Mouse (Mus musculus): ENCODE results near the gene Tasp1. TPM values are rescaled to one million over a fixed set of nuclear protein-coding genes. Genes with fewer than 3 reads are reported as not detected.
A peak's percentile ranks its signal among the peaks of the same experiment; 100 is the strongest.
"Not testable (repeated sequence)": the region's sequence is repeated elsewhere in the genome, so short reads cannot be mapped to it uniquely, and the experiment has no call there.

Tasp1 gene
- polyA plus RNA-seq, 1 experiment from 2014 or later = 13.8 TPM

- H3K4me3 ChIP-seq (ENCODE audit: low read depth, low read length) = no peak overlapping the region
- no peak overlapping the region for H3K9ac ChIP-seq (ENCODE audit: low read length)
- 41% methylated on average over 4 of the region's 4 CpGs for WGBS
- TF ChIP-seq CTCF (IDR thresholded peaks at IDR 0.05; ENCODE audit: low read depth) (no peak), EP300 (optimal IDR thresholded peaks at IDR 0.05) (no peak)
- no peaks in the 10 kb centered on the region for H3K4me1 ChIP-seq (replicated peaks; ENCODE audit: control insufficient read depth, insufficient read depth)
- H3K36me3 ChIP-seq (ENCODE audit: control insufficient read depth, insufficient read depth, low read length) = no peaks in the 10 kb centered on the region
- no peaks in the 10 kb centered on the region for H3K9me3 ChIP-seq (ENCODE audit: control insufficient read depth, low read length)
- H3K27me3 ChIP-seq (ENCODE audit: control insufficient read depth, insufficient read depth, low read length) = no peaks in the 10 kb centered on the region
- ATAC-seq (ENCODE audit: low FRiP score, low TSS enrichment) = no peak
- DNase-seq (ENCODE audit: low spot score) = no peak
- H3K27ac ChIP-seq (replicated peaks) = no peak overlapping the region
- no peak overlapping the region for H3K4me2 ChIP-seq (replicated peaks; ENCODE audit: low read depth)
Observed at GRCm38 (mm10) chr2:139884264-139884637, 182.4 kb downstream of the Tasp1 start.

- TF ChIP-seq CTCF (IDR thresholded peaks at IDR 0.05; ENCODE audit: low read depth) (no peak), EP300 (optimal IDR thresholded peaks at IDR 0.05) (no peak)
- no peak for ATAC-seq (ENCODE audit: low FRiP score, low TSS enrichment)
- H3K4me2 ChIP-seq (replicated peaks; ENCODE audit: low read depth) = no peak overlapping the region
- WGBS = 62% methylated on average over 7 of the region's 7 CpGs
- no peaks in the 10 kb centered on the region for H3K27me3 ChIP-seq (ENCODE audit: control insufficient read depth, insufficient read depth, low read length)
- no peak overlapping the region for H3K27ac ChIP-seq (replicated peaks)
- no peaks in the 10 kb centered on the region for H3K9me3 ChIP-seq (ENCODE audit: control insufficient read depth, low read length)
- no peak overlapping the region for H3K4me3 ChIP-seq (ENCODE audit: low read depth, low read length)
- no peak for DNase-seq (ENCODE audit: low spot score)
- H3K9ac ChIP-seq (ENCODE audit: low read length) = no peak overlapping the region
- H3K4me1 ChIP-seq (replicated peaks; ENCODE audit: control insufficient read depth, insufficient read depth) = no peaks in the 10 kb centered on the region
- H3K36me3 ChIP-seq (ENCODE audit: control insufficient read depth, insufficient read depth, low read length) = no peaks in the 10 kb centered on the region
Observed at GRCm38 (mm10) chr2:139883581-139884263, 182.9 kb downstream of the Tasp1 start.

GRCm38 (mm10) chr2:139878052-139878621 lies 188.5 kb downstream of the Tasp1 start:
- H3K9ac ChIP-seq (ENCODE audit: low read length) = no peak overlapping the region
- no peaks in the 10 kb centered on the region for H3K36me3 ChIP-seq (ENCODE audit: control insufficient read depth, insufficient read depth, low read length)
- no peak overlapping the region for H3K4me2 ChIP-seq (replicated peaks; ENCODE audit: low read depth)
- no peaks in the 10 kb centered on the region for H3K27me3 ChIP-seq (ENCODE audit: control insufficient read depth, insufficient read depth, low read length)
- H3K4me1 ChIP-seq (replicated peaks; ENCODE audit: control insufficient read depth, insufficient read depth) = no peaks in the 10 kb centered on the region
- H3K27ac ChIP-seq (replicated peaks) = no peak overlapping the region
- DNase-seq (ENCODE audit: low spot score) (no peak), ATAC-seq (ENCODE audit: low FRiP score, low TSS enrichment) (no peak)
- H3K9me3 ChIP-seq (ENCODE audit: control insufficient read depth, low read length) = no peaks in the 10 kb centered on the region
- TF ChIP-seq CTCF (IDR thresholded peaks at IDR 0.05; ENCODE audit: low read depth) = no peak
- H3K4me3 ChIP-seq (ENCODE audit: low read depth, low read length) = no peak overlapping the region
- WGBS = 50% methylated on average over 7 of the region's 7 CpGs

- Histone ChIP-seq H3K9me3 (ENCODE audit: control insufficient read depth, low read length) (no peaks in the 10 kb centered on the region), H3K9ac (ENCODE audit: low read length) (no peak overlapping the region), H3K27ac (replicated peaks) (no peak overlapping the region), H3K36me3 (ENCODE audit: control insufficient read depth, insufficient read depth, low read length) (no peaks in the 10 kb centered on the region), H3K4me3 (ENCODE audit: low read depth, low read length) (no peak overlapping the region), H3K4me2 (replicated peaks; ENCODE audit: low read depth) (no peak overlapping the region), H3K4me1 (replicated peaks; ENCODE audit: control insufficient read depth, insufficient read depth) (no peaks in the 10 kb centered on the region), H3K27me3 (ENCODE audit: control insufficient read depth, insufficient read depth, low read length) (no peaks in the 10 kb centered on the region)
- ATAC-seq (ENCODE audit: low FRiP score, low TSS enrichment) (no peak), DNase-seq (ENCODE audit: low spot score) (no peak)
- WGBS = 82% methylated on average over 3 of the region's 3 CpGs
- TF ChIP-seq EP300 (optimal IDR thresholded peaks at IDR 0.05) = no peak
- no peak for TF ChIP-seq CTCF (IDR thresholded peaks at IDR 0.05; ENCODE audit: low read depth)
Observed at GRCm38 (mm10) chr2:139875876-139876275, 190.7 kb downstream of the Tasp1 start.

- Histone ChIP-seq H3K4me2 (replicated peaks; ENCODE audit: low read depth) (no peak overlapping the region), H3K9me3 (ENCODE audit: control insufficient read depth, low read length) (no peaks in the 10 kb centered on the region), H3K4me1 (replicated peaks; ENCODE audit: control insufficient read depth, insufficient read depth) (no peaks in the 10 kb centered on the region), H3K4me3 (ENCODE audit: low read depth, low read length) (no peak overlapping the region), H3K9ac (ENCODE audit: low read length) (no peak overlapping the region), H3K27ac (replicated peaks) (no peak overlapping the region), H3K27me3 (ENCODE audit: control insufficient read depth, insufficient read depth, low read length) (no peaks in the 10 kb centered on the region), H3K36me3 (ENCODE audit: control insufficient read depth, insufficient read depth, low read length) (no peaks in the 10 kb centered on the region)
- 64% methylated on average over 3 of the region's 3 CpGs for WGBS
- no peak for DNase-seq (ENCODE audit: low spot score)
- ATAC-seq (ENCODE audit: low FRiP score, low TSS enrichment) = no peak
- TF ChIP-seq EP300 (optimal IDR thresholded peaks at IDR 0.05) (no peak), CTCF (IDR thresholded peaks at IDR 0.05; ENCODE audit: low read depth) (no peak)
Observed at GRCm38 (mm10) chr2:139874173-139874572, 192.4 kb downstream of the Tasp1 start.

- H3K36me3 ChIP-seq (ENCODE audit: control insufficient read depth, insufficient read depth, low read length) = no peaks in the 10 kb centered on the region
- no peaks in the 10 kb centered on the region for H3K4me1 ChIP-seq (replicated peaks; ENCODE audit: control insufficient read depth, insufficient read depth)
- no peak overlapping the region for H3K9ac ChIP-seq (ENCODE audit: low read length)
- ATAC-seq (ENCODE audit: low FRiP score, low TSS enrichment) (peak; percentile 95), DNase-seq (ENCODE audit: low spot score) (peak; percentile 38)
- H3K27ac ChIP-seq (replicated peaks) = no peak overlapping the region
- H3K9me3 ChIP-seq (ENCODE audit: control insufficient read depth, low read length) = no peaks in the 10 kb centered on the region
- WGBS = 44% methylated on average over 2 of the region's 2 CpGs
- TF ChIP-seq EP300 (optimal IDR thresholded peaks at IDR 0.05) = no peak
- TF ChIP-seq CTCF (IDR thresholded peaks at IDR 0.05; ENCODE audit: low read depth) = no peak
- no peak overlapping the region for H3K4me3 ChIP-seq (ENCODE audit: low read depth, low read length)
- H3K4me2 ChIP-seq (replicated peaks; ENCODE audit: low read depth) = no peak overlapping the region
- no peaks in the 10 kb centered on the region for H3K27me3 ChIP-seq (ENCODE audit: control insufficient read depth, insufficient read depth, low read length)
Observed at GRCm38 (mm10) chr2:139873762-139874161, 192.8 kb downstream of the Tasp1 start.

- not testable (repeated sequence) for H3K4me3 ChIP-seq (ENCODE audit: low read depth, low read length); H3K4me2 ChIP-seq (replicated peaks; ENCODE audit: low read depth); H3K4me1 ChIP-seq (replicated peaks; ENCODE audit: control insufficient read depth, insufficient read depth); H3K27me3 ChIP-seq (ENCODE audit: control insufficient read depth, insufficient read depth, low read length); H3K9me3 ChIP-seq (ENCODE audit: control insufficient read depth, low read length); DNase-seq (ENCODE audit: low spot score); ATAC-seq (ENCODE audit: low FRiP score, low TSS enrichment); H3K36me3 ChIP-seq (ENCODE audit: control insufficient read depth, insufficient read depth, low read length); H3K27ac ChIP-seq (replicated peaks); H3K9ac ChIP-seq (ENCODE audit: low read length)
- 91% methylated on average over 2 of the region's 2 CpGs for WGBS
Observed at GRCm38 (mm10) chr2:139869071-139869470, 197.5 kb downstream of the Tasp1 start.

GRCm38 (mm10) chr2:139863396-139863795 lies 203.2 kb downstream of the Tasp1 start:
- not testable (repeated sequence) for DNase-seq (ENCODE audit: low spot score); H3K9ac ChIP-seq (ENCODE audit: low read length); H3K27me3 ChIP-seq (ENCODE audit: control insufficient read depth, insufficient read depth, low read length); H3K4me3 ChIP-seq (ENCODE audit: low read depth, low read length); H3K4me1 ChIP-seq (replicated peaks; ENCODE audit: control insufficient read depth, insufficient read depth); H3K36me3 ChIP-seq (ENCODE audit: control insufficient read depth, insufficient read depth, low read length); ATAC-seq (ENCODE audit: low FRiP score, low TSS enrichment); H3K9me3 ChIP-seq (ENCODE audit: control insufficient read depth, low read length); H3K4me2 ChIP-seq (replicated peaks; ENCODE audit: low read depth); H3K27ac ChIP-seq (replicated peaks)
- 91% methylated on average over 3 of the region's 3 CpGs for WGBS
